Mouse (Mus musculus) thymus, postnatal 4 days (tissue): Measurements from ENCODE around the gene E130309D02Rik.

Experiments used
- DNase-seq: peaks from one replicate; pipeline ENCODE4 v3.0.0; 2021

E130309D02Rik gene

DNA sequence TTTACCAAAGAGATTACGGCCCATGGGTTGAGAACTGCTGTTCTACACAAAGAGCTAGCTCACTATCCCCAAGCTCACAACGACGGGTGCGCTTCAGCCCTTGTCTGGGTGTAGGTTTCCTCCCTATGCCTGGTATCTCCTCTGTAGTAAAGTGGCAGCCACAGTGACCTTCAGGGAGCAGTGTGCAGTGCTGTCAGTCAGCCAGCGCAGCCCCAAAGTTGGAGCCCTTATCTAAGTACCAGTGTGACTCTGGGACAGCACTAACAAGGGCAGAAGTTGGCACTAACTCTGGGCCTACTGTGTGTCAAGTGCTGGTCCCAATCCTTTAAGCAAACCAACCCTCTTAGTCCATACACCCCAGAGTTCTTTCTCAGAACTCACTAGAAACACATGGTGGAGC, 6.3 kb downstream of the E130309D02Rik start:
- DNase-seq, result no peak

DNA sequence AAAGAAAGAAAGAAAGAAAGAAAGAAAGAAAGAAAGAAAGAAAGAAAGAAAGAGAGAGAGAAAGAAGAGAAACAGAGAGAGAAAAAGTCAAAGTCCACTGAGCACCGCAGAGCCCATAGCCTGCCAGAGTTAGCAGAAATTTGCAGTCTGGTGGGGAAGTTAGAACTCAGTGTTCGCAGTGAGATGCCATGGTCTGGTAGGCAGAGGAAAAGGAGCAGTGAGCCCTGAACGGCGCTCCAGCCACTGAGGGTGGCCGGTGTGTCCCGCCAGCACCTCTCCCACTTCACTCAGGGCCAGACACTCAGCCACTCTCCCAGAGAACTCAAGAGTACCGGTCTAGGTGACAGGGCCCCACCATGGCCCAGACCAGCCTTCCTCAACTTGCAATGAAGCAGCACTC, 10.9 kb downstream of the E130309D02Rik start:
- DNase-seq, result no peak

DNA sequence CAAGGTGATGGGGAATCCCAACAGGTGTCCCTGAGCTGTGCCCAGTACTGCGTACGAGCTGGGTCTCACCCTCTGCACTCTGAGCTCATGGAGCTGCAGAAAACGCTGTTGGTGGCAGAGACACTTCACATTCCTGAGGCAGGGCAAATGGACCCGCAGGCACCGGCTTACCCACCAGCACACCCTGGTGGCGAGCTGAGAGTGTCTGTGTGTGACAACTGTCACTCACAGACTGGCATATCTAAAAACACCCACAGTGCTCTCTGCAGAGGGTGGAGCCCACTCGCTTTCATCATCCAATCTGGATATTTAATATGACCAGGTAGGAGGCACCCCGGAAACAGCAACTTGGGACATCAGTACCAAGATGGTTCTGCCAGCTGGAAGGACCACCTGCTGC, 13.9 kb downstream of the E130309D02Rik start:
- DNase-seq, result peak; percentile 44

DNA sequence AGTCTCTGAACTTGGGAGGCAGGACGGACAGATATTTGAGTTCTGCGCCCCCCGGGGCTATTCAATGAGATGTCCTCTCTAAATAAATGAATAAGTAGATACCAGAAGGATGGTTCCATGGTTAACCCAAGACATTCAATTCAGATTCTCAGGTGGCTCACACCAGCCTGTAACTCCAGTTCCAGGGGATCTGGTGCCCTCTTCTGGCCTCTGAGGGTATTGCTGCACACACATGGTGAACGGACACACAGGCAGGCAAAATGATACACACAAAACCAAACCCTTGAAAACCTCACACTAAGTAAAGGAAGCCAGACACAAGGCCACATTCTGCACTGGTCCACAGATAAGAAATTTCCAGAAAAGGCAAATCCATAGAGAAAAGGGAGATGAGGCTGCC, 15.5 kb downstream of the E130309D02Rik start:
- DNase-seq, result peak; percentile 77

DNA sequence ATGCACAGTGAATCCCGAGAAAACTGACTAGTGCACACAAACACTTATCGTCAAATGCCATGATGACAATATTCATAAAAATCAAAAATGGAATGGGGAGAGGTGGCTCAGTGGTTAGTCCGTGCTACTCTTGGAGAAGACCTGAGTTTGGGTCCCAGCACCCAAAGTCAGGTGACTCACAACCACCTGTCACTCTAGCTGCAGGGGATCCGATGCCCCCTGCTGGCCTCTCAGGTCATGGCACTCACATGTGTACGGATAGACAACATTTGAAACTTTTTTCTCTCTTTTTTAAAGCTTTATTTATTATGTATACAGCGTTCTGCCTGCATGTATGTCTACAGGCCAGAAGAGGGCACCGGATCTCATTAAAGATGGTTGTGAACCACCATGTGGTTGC, 16.8 kb downstream of the E130309D02Rik start:
- peak; percentile 39 for DNase-seq

DNA sequence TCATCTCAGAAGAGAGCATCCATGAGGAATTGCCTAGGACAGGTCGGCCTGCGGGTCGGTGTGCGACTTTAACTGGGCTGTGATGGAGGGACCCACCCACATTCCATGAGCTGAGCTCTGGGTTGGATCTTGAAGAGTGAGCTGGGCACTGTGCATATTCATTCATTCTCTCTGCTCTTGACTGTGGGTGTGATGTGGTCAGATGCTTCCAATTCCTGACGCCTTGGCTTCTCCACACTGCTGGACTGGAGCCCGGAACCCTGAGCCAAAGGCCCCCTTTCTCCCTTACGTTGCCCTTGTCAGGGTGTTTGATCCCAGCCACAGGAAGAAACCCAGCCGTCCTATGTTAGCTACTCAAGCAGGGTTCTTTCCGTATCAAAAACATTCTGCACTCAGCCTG, 17.2 kb downstream of the E130309D02Rik start:
- no peak for DNase-seq

DNA sequence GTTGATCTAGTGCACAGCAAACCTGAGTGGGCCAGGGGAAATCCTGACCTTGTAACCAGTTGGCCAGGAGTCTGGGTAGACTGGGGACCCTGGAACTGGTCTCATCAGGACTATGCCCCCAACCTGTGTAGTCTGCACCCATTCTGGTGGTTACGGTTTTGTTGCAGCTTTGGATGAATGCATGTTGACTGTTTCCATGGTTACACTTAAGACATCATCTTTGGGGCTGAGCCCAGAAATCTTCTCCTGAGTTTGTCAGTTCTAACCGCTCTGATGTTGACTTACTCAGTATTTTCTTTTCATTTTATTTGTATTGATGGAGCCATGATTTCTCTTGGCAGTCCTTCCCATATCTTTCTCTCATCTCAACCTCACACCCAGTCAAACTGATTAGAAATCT, 19.8 kb downstream of the E130309D02Rik start:
- no peak for DNase-seq

DNA sequence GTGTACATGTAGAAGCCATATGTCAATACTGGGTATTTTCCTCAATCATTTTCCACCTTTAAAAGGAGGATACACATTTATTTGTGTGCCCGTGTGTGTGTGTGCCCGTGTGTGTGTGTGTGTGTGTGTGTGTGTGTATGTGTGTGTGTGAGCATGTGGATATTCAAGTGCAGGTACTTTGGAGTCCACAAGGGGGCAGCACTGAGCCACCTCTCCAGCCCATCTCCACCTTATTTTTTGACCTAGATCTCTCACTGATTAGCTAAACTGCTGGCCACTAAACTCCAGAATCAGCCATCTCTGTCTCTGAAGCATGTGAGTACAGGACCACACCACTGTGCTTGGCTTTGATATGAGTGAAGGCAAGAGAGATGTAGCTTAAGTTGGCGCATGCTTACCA, 20.3 kb downstream of the E130309D02Rik start:
- DNase-seq, result no peak

DNA sequence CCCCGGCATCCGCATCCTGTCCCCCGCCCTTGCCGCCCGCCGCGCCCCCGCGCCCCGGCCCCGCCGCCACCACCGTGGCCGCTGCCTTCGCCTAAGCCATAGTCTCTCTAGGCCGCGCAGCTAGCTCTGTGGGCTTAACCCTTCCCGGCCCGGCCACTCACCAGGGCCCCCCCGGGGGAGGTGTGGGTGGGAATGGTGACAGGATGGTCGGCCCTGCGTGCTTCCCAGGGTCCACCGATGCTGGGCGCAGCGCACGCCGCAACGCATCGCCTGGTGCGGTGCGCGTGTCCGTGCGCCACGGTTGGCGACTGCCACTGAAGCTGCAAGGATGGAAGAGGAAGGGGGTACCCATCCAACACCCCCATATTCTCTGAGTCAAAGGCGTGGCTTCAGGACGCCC, 21.8 kb downstream of the E130309D02Rik start, which contains the start of gene Zfp853:
Zfp853 (minus strand) TSS at position 220 of the 400 bp plus-strand sequence.
- DNase-seq, result no peak

DNA sequence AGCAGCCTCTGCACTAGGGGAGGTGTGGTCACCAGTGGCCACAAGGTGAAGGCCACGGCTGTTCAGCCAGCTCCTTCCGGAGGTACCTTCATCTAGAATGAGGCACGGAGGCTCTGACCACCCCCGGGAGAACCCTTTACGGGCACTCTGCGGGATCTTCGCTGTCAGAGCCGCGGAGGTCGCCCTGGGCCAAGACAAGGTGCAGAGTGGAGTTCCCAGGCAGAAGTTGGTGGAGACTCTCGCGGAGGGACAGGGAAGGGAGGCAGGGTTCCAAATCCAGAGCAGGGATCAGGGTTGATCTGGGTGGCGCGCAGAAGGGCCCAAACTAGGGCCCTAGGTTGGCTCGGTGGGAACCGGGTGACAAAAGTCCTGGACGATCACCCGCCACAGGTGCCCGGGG, 22.3 kb downstream of the E130309D02Rik start:
- no peak for DNase-seq

DNA sequence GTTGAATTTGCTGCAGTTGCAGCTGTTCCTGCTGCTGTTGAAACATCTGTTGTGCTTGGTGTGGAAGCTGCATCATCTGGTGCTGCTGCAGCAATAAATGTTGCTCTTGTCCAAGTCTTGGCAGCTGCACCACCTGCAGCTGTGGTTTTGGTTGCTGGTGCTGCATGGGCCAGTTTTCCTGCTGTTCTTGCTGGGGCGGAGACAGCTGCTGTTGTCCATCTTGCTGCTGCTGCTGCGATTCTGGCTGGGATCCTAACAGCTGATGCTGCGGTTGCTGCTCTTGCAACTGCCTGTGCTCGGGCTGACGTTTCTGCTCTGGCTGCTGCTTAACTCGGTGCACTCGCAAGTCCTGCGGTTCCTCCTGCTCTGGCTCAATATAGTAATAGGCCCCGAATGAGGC, 25.9 kb downstream of the E130309D02Rik start:
- DNase-seq, result no peak

DNA sequence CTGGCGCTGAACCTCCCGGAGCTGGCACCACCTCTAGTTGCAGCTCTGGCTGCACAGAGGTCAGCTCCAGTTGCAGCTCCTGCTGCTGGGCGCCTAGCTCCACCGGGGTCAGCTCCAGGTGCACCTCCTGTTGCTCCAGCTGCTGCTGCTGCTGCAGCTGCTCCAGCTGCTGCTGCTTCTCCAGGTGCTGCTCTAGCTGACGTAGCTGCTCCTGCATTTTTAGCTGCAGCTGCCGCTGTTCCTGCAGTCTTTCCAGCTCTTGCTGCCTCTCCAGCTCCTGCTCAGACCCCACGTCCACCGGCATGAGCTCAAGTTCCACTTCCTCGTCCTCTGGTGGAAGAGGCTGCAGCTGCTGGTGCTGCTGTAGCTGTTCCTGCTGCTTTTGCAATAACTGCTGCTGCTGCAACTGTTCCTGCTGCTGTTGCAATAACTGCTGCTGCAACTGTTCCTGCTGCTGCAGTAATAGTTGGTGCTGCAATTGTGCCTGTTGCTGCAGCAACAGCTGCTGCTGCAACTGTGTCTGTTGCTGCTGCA, 26.7 kb downstream of the E130309D02Rik start:
- DNase-seq, result no peak

DNA sequence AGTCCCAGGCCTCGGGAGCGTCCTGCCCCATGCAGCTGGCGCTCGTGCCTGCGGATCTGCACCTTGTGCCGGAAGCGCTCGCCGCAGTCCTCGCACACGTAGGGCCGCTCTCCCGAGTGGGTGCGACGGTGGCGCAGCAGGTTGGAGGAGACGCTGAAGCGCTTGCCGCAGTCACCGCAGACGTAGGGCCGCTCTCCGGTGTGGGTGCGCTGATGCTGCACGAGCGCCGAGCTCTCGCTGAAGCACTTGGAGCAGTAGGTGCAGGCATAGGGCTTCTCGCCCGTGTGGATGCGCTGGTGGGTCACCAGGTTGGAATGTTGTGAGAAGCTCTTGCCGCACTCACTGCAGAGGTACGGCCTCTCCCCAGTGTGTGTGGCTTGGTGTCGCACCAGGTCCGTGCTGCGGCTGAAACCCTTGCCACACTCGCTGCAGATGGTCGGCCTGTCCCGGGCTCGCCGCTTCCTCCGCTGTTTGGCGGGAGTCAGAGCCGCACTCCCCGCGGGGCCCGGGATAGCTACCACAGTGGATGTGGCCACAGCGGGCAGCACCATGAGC, 27.3 kb downstream of the E130309D02Rik start:
- DNase-seq, result peak; percentile 59

DNA sequence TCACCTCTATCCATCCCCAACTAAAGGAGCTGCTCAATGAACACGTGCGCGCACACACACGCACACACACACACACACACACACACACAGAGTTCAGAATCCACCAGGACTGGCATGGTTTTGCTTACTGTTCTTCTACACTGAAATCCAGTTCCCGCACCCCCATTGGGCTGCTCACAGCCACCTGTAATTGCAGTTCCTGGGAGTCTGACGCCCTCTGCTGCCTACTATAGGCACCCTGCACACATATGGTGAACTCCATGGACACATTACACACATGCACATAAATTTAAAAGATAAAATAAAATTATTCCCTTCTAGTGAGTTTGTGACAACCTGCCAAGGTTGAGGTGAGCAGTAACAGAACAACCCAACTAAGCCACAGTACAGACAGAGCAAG, 30.4 kb downstream of the E130309D02Rik start:
- peak; percentile 28 for DNase-seq

DNA sequence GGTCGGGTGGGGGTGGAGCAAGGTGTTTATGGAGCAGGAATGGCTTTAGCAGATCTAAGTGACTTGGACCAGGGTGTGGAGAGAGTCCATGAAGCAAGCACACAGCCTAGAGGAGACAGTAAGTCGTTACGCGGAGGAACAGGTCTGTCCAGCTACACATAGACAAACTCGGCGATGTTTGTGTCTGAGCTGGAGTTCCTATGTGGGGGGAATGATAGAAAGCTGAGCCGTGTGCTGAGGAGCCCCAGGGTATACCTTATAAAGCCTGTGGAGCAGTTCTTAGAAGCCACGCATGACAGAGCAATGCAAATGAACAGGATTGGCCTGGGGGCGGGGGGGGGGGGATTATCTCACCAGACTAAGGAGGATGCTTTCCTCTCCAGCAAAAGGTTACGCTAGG, 35.9 kb downstream of the E130309D02Rik start:
- no peak for DNase-seq

DNA sequence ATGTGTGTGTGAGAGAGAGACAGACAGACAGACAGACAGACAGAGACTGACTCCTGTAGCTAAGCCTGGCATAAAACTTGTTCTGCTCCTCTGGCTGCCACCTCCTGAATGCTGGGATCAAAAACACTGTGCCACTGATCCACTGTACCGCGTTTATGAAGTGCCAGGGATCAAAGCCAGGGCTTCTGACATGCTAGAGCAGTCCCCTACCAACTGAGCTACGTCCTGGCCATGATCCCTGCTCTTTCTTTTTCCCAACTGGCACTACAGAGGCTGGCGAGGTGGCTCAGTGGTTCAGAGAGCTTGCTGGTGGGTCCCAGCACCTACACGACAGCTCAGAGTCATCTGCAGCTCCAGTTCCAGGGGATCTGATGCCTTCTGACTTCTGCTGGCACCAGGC, 39.4 kb downstream of the E130309D02Rik start:
- DNase-seq, result no peak

DNA sequence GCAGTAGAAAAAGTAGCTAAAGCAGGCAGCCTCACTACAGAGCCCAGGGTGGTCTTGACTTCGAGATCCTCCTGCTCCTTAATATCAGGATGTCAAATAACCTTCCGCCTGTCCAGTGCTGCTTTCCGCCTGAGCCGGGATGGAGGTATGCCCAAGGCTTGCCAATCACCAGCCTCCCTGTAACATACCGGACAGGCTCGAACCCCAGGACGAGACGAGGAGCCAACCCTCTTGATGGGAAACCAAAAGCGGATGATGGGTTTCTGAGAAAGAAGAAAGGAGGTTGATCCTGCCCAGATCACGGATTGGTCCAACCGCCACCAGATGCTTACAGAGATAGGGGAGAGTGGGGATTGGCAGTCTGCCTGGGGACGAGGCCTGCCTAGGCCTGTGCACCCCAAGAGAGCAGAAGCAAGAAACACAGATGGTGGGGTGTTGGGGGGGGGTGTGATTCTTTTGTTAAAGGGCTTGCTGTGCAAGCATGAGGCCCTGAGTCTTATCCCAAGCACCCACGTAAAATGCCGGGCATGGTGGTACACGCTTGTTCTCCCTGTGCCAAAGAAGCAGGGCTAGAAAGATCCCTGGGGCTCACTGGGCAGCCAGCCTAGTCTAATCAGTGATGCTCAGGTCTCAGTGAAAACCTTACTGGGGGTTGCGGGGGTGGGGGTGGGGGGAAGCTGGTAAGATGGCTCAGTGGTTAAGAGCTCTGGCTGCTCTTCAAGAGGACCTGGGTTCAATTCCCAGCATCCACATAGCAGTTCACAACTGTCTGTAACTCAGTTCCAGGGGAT, 42.4 kb downstream of the E130309D02Rik start:
- DNase-seq, result no peak

DNA sequence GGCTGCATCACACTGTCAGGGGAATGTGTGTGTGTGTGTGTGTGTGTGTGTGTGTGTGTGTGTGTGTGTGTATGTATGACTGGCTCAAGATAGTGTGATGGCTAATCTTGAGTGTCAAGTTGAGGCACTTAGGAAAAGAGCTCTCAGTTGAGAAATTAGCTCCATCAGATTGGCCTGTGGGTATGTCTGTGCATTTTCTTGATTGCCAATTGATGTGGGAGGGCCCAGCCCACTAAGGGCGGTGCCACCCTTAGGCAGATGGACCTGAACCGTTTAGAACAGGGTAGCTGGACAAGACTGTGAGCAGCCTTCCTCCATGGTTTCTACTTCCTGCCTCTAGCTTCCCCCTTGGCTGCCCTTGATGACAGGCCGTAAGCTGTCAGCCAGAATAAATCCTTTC, 43.1 kb downstream of the E130309D02Rik start:
- no peak for DNase-seq

DNA sequence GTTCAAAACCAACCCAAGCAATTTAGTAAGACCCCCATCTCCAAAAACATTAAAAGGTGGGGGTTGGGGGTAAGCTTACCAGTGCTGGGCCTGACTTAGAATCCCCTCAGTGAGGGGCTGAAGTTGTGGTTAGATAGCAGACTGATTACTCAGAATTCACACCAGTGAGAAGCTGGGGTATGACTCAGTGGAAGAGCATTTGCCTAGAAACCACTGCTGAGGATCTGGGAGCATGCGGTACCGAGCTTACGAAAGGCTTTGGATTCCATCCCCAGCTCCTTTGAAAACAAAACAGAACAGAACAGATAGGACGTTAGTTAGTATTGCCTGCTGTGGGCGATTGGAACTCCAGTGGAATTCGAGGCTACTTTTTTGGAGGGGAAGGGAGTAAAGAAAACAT, 43.5 kb downstream of the E130309D02Rik start:
- DNase-seq, result no peak

DNA sequence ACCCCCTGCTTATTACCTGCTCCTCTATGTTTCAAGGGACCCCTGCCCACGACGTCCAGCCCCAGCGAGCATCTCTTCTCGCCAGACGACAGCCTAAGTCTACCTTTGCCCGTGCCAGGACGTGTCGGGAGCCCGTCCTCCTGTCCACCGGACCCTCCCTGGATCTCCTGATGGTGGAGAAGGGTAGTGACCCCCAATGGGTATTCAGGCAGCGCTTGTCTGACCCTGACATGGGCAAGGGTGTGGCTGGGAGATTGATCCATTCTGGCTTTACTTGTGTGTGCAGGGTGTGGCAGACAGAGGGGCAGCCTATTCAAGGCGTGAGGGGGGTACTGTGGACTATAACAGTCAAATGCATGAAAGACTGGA, 45.0 kb downstream of the E130309D02Rik start:
- no peak for DNase-seq

DNA sequence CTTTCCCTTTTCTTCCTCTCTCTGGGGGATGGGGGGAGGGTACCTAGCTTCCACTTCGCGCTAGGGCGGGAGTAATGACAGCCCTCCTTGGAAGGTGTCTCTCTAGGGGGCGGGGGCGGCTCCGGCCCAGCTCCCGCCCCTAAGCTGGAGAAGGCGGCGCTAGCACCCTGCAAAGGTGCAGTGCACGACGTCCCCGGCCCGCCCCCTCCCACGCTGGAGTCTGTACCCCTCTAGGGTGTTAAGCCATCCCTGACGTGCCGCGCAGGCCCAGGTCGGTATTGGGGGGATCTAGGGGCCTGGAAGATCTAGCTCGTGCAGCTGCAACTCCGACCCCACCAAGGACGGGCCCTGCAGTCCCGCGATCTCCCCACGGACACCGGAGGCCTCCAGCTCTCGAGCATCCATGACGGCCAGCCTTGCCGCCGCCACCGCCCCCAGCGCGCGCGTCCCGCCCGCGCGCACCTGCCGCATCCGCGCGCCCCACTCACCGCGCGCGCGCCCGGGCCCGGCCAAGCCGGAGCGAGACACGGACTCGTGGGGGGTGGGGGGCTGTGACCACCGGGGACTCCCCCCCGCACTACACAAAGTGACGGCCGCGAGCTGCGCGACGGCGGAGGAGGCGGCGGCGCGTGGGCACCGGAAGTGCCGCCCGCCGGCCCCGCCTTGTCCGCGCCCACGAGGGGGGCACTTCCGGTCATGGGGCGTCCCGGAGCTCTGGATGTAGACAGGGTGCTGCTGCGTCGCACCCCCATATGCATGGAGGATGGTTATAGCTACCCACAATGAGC, 45.6 kb downstream of the E130309D02Rik start, which contains the start of gene Zfp316:
Zfp316 (minus strand) TSS at position 660 of the 788 bp plus-strand sequence.
- peak; percentile 67 for DNase-seq

DNA sequence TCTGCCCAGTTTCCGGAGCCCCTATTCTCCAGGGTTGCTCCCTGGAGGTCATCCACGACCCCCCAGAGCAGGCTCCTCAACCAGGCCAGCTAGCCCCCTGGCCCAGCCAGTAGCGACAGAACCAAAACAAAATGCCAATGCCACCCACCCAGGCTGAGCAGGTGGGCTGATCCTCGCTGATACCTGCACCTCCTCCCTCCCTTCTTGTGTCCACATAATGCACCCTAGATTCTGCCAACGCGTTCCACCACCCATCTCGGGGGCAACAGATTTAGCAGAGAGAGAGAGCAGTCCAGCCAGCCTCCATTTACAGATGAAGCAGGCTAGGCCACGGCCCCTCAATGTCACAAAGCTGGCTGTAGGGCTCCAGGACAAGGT, 46.2 kb downstream of the E130309D02Rik start:
- no peak for DNase-seq

DNA sequence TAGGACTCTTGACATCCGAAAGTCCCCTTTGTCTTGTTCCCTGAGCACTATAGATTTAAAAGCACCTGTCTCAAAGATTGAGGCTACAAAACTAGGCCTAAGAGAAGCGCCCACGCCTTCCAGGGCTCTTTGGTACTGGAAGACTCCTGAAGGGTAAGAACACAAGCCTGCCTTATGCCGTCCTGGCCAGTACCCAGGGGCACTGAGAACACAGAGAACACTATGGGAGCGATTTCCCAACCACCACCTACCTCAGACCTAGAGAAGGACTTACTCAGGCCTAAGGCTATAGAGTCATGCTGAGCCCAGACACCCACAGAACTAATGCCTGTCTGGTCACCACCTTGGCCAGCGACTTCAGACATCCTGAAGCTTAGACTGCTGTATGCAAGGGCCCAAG, 48.4 kb downstream of the E130309D02Rik start:
- no peak for DNase-seq

DNA sequence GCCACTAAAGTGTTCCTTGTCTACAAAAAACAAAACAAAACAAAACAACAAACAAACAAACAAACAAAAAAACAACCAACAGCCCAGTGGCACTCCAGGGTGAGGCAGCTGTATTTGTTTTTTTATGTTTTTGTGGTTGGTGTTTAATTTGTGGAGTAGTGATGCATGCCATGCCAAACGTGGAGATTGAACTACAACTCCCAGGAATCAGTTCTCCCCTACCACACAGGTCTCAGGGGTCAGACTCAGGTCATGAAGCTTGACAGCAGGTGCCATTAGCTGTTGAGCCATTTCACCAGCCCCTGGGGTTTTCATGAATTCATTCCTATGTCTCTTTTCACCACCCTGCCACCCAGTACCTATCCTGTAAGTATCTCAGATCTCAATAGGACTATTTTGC, 49.8 kb downstream of the E130309D02Rik start:
- DNase-seq, result no peak
